Mouse (Mus musculus) heart, adult 9 months (tissue): ENCODE measurements around the gene Gzmd.

ENCODE experiments used
- DNase-seq, 2 experiments: peaks; one replicate each; pipeline ENCODE4 v3.0.0; 2022; ENCODE audit warnings: low spot score in 2 of 2

Gene Gzmd

GRCm38 (mm10) chr14:56082016-56082415 is 50.4 kb downstream of the Gzmd start:
- no peak for DNase-seq
